Mouse (Mus musculus): ENCODE measurements around the gene S100a4. TPM values are rescaled to one million over a fixed set of nuclear protein-coding genes. Genes with fewer than 3 reads are reported as not detected.
A peak's percentile ranks its signal among the peaks of the same experiment; 100 is the strongest.

Gene S100a4
- polyA plus RNA-seq, 1 experiment from 2014 or later: not detected

DNA sequence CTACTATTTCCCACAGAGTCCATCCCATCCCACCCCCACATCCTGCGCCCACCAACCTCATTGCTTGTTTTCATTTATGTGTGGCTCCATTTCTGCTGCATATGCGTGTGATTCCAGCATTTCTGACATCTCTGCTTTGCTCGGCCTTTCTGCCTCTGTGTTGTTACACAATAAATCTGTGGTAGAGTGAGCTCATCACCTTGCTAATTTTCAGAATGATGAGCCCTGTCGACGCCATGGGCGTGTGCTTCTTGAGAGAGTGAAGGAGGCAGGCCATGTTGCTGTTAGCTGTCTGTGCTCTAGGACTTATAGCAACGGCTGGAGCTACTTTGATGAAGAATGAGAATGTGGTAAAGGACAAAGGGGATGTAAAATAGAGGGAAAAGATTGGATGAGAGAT lies 37.4 kb downstream of the S100a4 start:
- ATAC-seq (ENCODE audit: insufficient read depth, low FRiP score, low TSS enrichment) (no peak), DNase-seq (ENCODE audit: low spot score) (no peak)
- Histone ChIP-seq H3K9me3 (ENCODE audit: control insufficient read depth, low read length) (no peaks in the 10 kb centered on the region), H3K27me3 (ENCODE audit: control insufficient read depth, insufficient read depth, low read length) (no peaks in the 10 kb centered on the region), H3K27ac (ENCODE audit: low read depth, low read length) (no peak overlapping the region), H3K36me3 (ENCODE audit: control insufficient read depth, insufficient read depth, low read length) (no peaks in the 10 kb centered on the region), H3K4me1 (ENCODE audit: control insufficient read depth, insufficient read depth, low read length) (no peaks in the 10 kb centered on the region), H3K4me2 (ENCODE audit: low read depth) (no peak overlapping the region), H3K4me3 (ENCODE audit: low read depth, low read length) (no peak overlapping the region), H3K9ac (ENCODE audit: low read length) (no peak overlapping the region)
- WGBS: 88% methylated on average over 7 of the region's 7 CpGs

DNA sequence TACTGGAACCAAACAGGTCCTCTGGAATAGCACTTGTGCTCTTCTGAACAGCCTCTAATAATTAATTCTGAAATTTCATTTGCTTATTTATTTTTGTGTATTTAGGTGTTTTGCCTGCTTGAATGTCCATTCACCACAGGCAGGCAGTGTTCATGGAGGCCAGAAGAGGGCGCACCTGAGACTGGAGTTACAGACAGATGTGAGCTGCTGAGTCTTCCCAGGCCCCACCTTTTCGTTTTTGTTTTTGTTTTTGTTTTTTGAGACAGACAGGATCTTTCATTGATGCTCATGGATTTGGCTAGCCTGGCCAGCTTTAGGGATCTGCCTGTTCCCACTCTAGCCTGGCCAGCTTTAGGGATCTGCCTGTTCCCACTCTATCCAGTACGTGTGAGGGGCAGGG lies 40.6 kb downstream of the S100a4 start:
- Histone ChIP-seq H3K4me3 (ENCODE audit: low read depth, low read length) (no peak overlapping the region), H3K36me3 (ENCODE audit: control insufficient read depth, insufficient read depth, low read length) (no peaks in the 10 kb centered on the region), H3K27ac (ENCODE audit: low read depth, low read length) (no peak overlapping the region), H3K9ac (ENCODE audit: low read length) (no peak overlapping the region), H3K27me3 (ENCODE audit: control insufficient read depth, insufficient read depth, low read length) (no peaks in the 10 kb centered on the region), H3K4me1 (ENCODE audit: control insufficient read depth, insufficient read depth, low read length) (no peaks in the 10 kb centered on the region), H3K4me2 (ENCODE audit: low read depth) (no peak overlapping the region), H3K9me3 (ENCODE audit: control insufficient read depth, low read length) (no peaks in the 10 kb centered on the region)
- DNase-seq (ENCODE audit: low spot score) (no peak), ATAC-seq (ENCODE audit: insufficient read depth, low FRiP score, low TSS enrichment) (no peak)
- WGBS: 51% methylated on average over 3 of the region's 3 CpGs

DNA sequence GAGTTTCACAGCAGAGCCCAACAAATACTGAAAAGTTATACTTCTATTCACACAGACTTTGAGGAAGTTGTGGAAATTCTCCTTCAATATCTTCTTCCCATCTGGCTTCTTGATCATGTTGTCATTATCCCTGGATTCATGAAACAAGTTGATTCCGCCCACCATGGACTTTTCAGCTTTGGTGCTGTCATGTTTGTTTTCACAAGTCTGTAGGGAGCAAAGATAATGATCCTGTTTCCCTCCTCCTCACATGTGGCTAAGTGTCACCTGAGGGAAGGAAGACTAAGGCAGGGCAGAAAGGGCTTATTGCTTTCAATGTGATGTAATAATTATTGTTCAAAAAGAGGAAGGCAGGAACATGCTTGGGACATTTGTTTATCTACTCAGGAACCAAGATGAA lies 43.7 kb downstream of the S100a4 start:
- WGBS: 81% methylated on average over 1 of the region's 1 CpGs
- Histone ChIP-seq H3K9me3 (ENCODE audit: control insufficient read depth, low read length) (no peaks in the 10 kb centered on the region), H3K4me3 (ENCODE audit: low read depth, low read length) (no peak overlapping the region), H3K27me3 (ENCODE audit: control insufficient read depth, insufficient read depth, low read length) (no peaks in the 10 kb centered on the region), H3K9ac (ENCODE audit: low read length) (no peak overlapping the region), H3K36me3 (ENCODE audit: control insufficient read depth, insufficient read depth, low read length) (no peaks in the 10 kb centered on the region), H3K27ac (ENCODE audit: low read depth, low read length) (no peak overlapping the region), H3K4me2 (ENCODE audit: low read depth) (no peak overlapping the region), H3K4me1 (ENCODE audit: control insufficient read depth, insufficient read depth, low read length) (no peaks in the 10 kb centered on the region)
- DNase-seq (ENCODE audit: low spot score): no peak
- ATAC-seq (ENCODE audit: insufficient read depth, low FRiP score, low TSS enrichment): no peak

DNA sequence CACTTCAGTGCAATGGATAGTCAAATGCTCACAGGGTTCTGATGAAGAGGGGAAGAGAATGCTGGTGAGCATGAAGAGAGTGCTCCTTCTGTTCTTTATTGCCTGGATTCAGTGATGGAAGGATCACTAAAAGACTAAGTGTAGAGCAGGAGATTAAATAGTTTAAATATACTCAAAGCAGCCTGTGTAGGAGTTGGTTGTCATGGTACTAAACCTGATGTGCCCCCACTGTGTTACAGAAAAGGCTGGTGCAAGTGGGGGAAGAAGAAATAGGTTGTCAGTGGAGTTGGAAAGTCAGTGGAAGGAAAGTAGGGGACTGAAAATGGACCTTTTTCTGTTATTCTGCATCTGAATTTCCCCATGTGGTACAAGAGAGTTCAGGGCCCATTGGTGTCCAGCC lies 45.4 kb downstream of the S100a4 start:
- Histone ChIP-seq H3K9ac (ENCODE audit: low read length) (no peak overlapping the region), H3K27me3 (ENCODE audit: control insufficient read depth, insufficient read depth, low read length) (no peaks in the 10 kb centered on the region), H3K9me3 (ENCODE audit: control insufficient read depth, low read length) (no peaks in the 10 kb centered on the region), H3K4me1 (ENCODE audit: control insufficient read depth, insufficient read depth, low read length) (no peaks in the 10 kb centered on the region), H3K4me3 (ENCODE audit: low read depth, low read length) (no peak overlapping the region), H3K36me3 (ENCODE audit: control insufficient read depth, insufficient read depth, low read length) (no peaks in the 10 kb centered on the region), H3K27ac (ENCODE audit: low read depth, low read length) (no peak overlapping the region), H3K4me2 (ENCODE audit: low read depth) (no peak overlapping the region)
- no peak for DNase-seq (ENCODE audit: low spot score)
- no peak for ATAC-seq (ENCODE audit: insufficient read depth, low FRiP score, low TSS enrichment)

DNA sequence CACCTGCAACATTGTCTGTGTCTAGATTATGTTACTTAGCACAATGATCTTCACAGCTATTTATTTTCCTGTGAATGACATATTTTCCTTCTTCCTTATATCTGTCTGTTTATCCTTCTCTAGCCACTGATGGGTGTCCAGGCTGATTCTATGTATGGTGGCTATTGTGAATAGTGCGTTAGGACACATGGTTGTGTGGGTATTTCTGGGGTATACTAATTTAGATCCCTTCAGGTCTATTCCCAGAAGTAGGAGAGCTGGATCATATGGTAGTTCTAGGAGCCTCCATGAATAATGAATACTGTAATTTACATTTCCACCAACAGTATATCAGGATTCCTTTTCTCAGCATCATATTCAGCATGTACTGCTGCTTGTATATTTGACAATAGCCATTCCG lies 46.3 kb downstream of the S100a4 start:
- Histone ChIP-seq H3K9me3 (ENCODE audit: control insufficient read depth, low read length) (no peaks in the 10 kb centered on the region), H3K9ac (ENCODE audit: low read length) (no peak overlapping the region), H3K27me3 (ENCODE audit: control insufficient read depth, insufficient read depth, low read length) (no peaks in the 10 kb centered on the region), H3K4me2 (ENCODE audit: low read depth) (no peak overlapping the region), H3K4me3 (ENCODE audit: low read depth, low read length) (no peak overlapping the region), H3K36me3 (ENCODE audit: control insufficient read depth, insufficient read depth, low read length) (no peaks in the 10 kb centered on the region), H3K4me1 (ENCODE audit: control insufficient read depth, insufficient read depth, low read length) (no peaks in the 10 kb centered on the region), H3K27ac (ENCODE audit: low read depth, low read length) (no peak overlapping the region)
- no peak for ATAC-seq (ENCODE audit: insufficient read depth, low FRiP score, low TSS enrichment)
- DNase-seq (ENCODE audit: low spot score): no peak
- WGBS: 92% methylated on average over 2 of the region's 2 CpGs

DNA sequence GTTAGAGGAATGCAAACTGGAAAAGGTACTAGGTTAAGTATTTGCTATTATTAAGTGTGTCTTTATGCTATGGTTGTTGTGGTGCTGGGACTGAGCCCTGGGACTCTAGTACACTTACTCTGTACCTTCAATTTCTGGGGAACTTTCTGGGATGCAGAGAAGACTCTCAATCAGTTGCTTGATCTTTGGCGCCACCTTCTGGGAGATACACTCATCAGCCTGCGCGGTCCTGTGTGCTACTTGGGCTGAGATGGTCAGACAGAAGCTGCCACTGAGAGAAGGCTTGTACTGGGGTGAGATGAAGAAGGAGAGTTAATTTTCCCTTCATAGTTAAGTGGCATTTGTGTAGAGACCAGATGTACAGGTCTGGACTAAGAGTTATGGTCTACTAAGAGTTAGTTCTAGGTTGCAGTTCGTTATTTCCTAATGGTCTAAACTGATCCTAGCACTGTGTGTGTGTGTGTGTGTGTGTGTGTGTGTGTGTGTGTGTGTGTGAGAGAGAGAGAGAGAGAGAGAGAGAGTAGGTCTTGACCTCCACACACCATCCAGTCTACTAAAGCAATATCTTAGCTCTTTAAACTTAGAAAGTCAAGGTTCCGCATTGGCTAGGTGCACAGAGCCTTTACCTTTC lies 49.4 kb downstream of the S100a4 start:
- DNase-seq (ENCODE audit: low spot score): peak; percentile 78
- Histone ChIP-seq H3K9me3 (ENCODE audit: control insufficient read depth, low read length) (no peaks in the 10 kb centered on the region), H3K9ac (ENCODE audit: low read length) (no peak overlapping the region), H3K36me3 (ENCODE audit: control insufficient read depth, insufficient read depth, low read length) (no peaks in the 10 kb centered on the region), H3K4me1 (ENCODE audit: control insufficient read depth, insufficient read depth, low read length) (no peaks in the 10 kb centered on the region), H3K4me2 (ENCODE audit: low read depth) (no peak overlapping the region), H3K27me3 (ENCODE audit: control insufficient read depth, insufficient read depth, low read length) (no peaks in the 10 kb centered on the region), H3K4me3 (ENCODE audit: low read depth, low read length) (no peak overlapping the region), H3K27ac (ENCODE audit: low read depth, low read length) (no peak overlapping the region)
- 36% methylated on average over 5 of the region's 5 CpGs for WGBS
- 0 out of 2 replicates have a peak, but pooled peaks have one; percentile 61 for ATAC-seq (ENCODE audit: insufficient read depth, low FRiP score, low TSS enrichment)

DNA sequence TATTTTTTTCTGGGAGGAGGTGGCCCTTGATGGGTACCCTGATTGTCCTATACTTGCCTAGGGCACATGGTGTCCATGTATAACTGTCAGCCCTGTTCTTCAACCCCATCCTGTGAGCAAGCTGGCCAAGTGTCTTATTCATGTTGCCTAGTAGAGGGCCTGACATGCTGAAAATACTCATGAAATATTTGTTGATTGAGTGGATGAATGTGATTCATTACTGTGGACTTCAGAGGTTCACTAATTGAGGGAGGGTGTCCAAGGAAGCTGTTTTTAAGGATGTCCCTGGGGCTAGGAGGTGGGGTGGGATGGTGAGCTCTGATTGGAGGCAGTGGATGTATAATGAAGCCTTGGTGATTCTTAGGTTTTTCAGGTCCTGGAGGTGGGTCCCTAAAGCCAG lies 50.1 kb downstream of the S100a4 start, which contains the start of gene S100a7a:
TSS of gene S100a7a (plus strand) at position 301 of the 400 bp plus-strand sequence.
- Histone ChIP-seq H3K4me3 (ENCODE audit: low read depth, low read length) (no peak within 1 kb of the TSS), H3K4me2 (ENCODE audit: low read depth) (no peak within 1 kb of the TSS), H3K27me3 (ENCODE audit: control insufficient read depth, insufficient read depth, low read length) (no peaks in the 10 kb centered on the region), H3K4me1 (ENCODE audit: control insufficient read depth, insufficient read depth, low read length) (no peaks in the 10 kb centered on the region), H3K9ac (ENCODE audit: low read length) (no peak within 1 kb of the TSS), H3K36me3 (ENCODE audit: control insufficient read depth, insufficient read depth, low read length) (no peaks in the 10 kb centered on the region), H3K9me3 (ENCODE audit: control insufficient read depth, low read length) (no peaks in the 10 kb centered on the region), H3K27ac (ENCODE audit: low read depth, low read length) (no peak within 1 kb of the TSS)
- DNase-seq (ENCODE audit: low spot score) (no peak), ATAC-seq (ENCODE audit: insufficient read depth, low FRiP score, low TSS enrichment) (no peak)

Other genes with a start within 250 kb of the S100a4 start
- 11.6 and 14.1 TPM in 2 replicates for gene Slc27a3, start 213.8 kb upstream of the S100a4 start, polyA plus RNA-seq (2014; fragmentation: Nextera tagmentation; extraction: Ambion mirVana)
- gene Ints3, start 170.1 kb upstream of the S100a4 start, polyA plus RNA-seq (2014; fragmentation: Nextera tagmentation; extraction: Ambion mirVana): 36.8 and 45.8 TPM in 2 replicates
- gene Npr1, start 137.9 kb upstream of the S100a4 start, polyA plus RNA-seq (2014; fragmentation: Nextera tagmentation; extraction: Ambion mirVana): 3.1 and 3.5 TPM in 2 replicates
- gene Ilf2, start 127.6 kb upstream of the S100a4 start, polyA plus RNA-seq (2014; fragmentation: Nextera tagmentation; extraction: Ambion mirVana): 333 and 341 TPM in 2 replicates
- gene Snapin, start 112.7 kb upstream of the S100a4 start, polyA plus RNA-seq (2014; fragmentation: Nextera tagmentation; extraction: Ambion mirVana): 77.3 and 77.7 TPM in 2 replicates
- gene Chtop, start 94.3 kb upstream of the S100a4 start, polyA plus RNA-seq (2014; fragmentation: Nextera tagmentation; extraction: Ambion mirVana): 133 and 134 TPM in 2 replicates
- gene S100a1, start 89.4 kb upstream of the S100a4 start, polyA plus RNA-seq (2014; fragmentation: Nextera tagmentation; extraction: Ambion mirVana): 4.6 and 8.4 TPM in 2 replicates
- 11.2 and 12.7 TPM in 2 replicates for gene S100a13, start 89.3 kb upstream of the S100a4 start, polyA plus RNA-seq (2014; fragmentation: Nextera tagmentation; extraction: Ambion mirVana)
- not detected in 2 replicates for gene S100a14, start 76.9 kb upstream of the S100a4 start, polyA plus RNA-seq (2014; fragmentation: Nextera tagmentation; extraction: Ambion mirVana)
- gene S100a16, start 66.5 kb upstream of the S100a4 start, polyA plus RNA-seq (2014; fragmentation: Nextera tagmentation; extraction: Ambion mirVana): 39.2 and 40.0 TPM in 2 replicates
- not detected in 2 replicates for gene S100a3, start 43.2 kb upstream of the S100a4 start, polyA plus RNA-seq (2014; fragmentation: Nextera tagmentation; extraction: Ambion mirVana)
- not detected in 2 replicates for gene S100a2, start 13.5 kb upstream of the S100a4 start, polyA plus RNA-seq (2014; fragmentation: Nextera tagmentation; extraction: Ambion mirVana)
- not detected in 2 replicates for gene Gm42674, start 1.9 kb upstream of the S100a4 start, polyA plus RNA-seq (2014; fragmentation: Nextera tagmentation; extraction: Ambion mirVana)
- not detected in 2 replicates for gene S100a5, start 4.8 kb downstream of the S100a4 start, polyA plus RNA-seq (2014; fragmentation: Nextera tagmentation; extraction: Ambion mirVana)
- 7.3 and 8.2 TPM in 2 replicates for gene S100a6, start 9.1 kb downstream of the S100a4 start, polyA plus RNA-seq (2014; fragmentation: Nextera tagmentation; extraction: Ambion mirVana)
- not detected in 2 replicates for gene S100a7a, start 50.2 kb downstream of the S100a4 start, polyA plus RNA-seq (2014; fragmentation: Nextera tagmentation; extraction: Ambion mirVana)
- 4.8 and 5.3 TPM in 2 replicates for gene S100a8, start 65.2 kb downstream of the S100a4 start, polyA plus RNA-seq (2014; fragmentation: Nextera tagmentation; extraction: Ambion mirVana)
- gene S100a9, start 92.0 kb downstream of the S100a4 start, polyA plus RNA-seq (2014; fragmentation: Nextera tagmentation; extraction: Ambion mirVana): 2.6 and 5.2 TPM in 2 replicates
- gene Pglyrp4, start 123.1 kb downstream of the S100a4 start, polyA plus RNA-seq (2014; fragmentation: Nextera tagmentation; extraction: Ambion mirVana): not detected in 2 replicates
- not detected in 2 replicates for gene Gm5849, start 174.1 kb downstream of the S100a4 start, polyA plus RNA-seq (2014; fragmentation: Nextera tagmentation; extraction: Ambion mirVana)

All from neural tube, embryonic 11.5 days (tissue).